Mouse (Mus musculus): Measurements from ENCODE around the gene Immp2l. TPM values are rescaled to one million over a fixed set of nuclear protein-coding genes. Genes with fewer than 3 reads are reported as not detected.
A peak's percentile ranks its signal among the peaks of the same experiment; 100 is the strongest.

Immp2l gene
- polyA plus RNA-seq, 1 experiment from 2014 or later: 30.5 TPM

- ATAC-seq: no peak
- Histone ChIP-seq H3K4me1 (replicated peaks; ENCODE audit: control insufficient read depth, insufficient read depth, low read length) (no peaks in the 10 kb centered on the region), H3K27me3 (replicated peaks; ENCODE audit: control insufficient read depth, insufficient read depth, low read length) (no peaks in the 10 kb centered on the region), H3K9ac (ENCODE audit: low read depth, low read length) (no peak overlapping the region), H3K27ac (ENCODE audit: low read depth, low read length) (no peak overlapping the region), H3K4me2 (replicated peaks; ENCODE audit: low read depth) (no peak overlapping the region), H3K4me3 (ENCODE audit: low read depth, low read length) (no peak overlapping the region), H3K9me3 (ENCODE audit: control insufficient read depth) (no peaks in the 10 kb centered on the region), H3K36me3 (ENCODE audit: control insufficient read depth, insufficient read depth) (no peaks in the 10 kb centered on the region)
- 94% methylated on average over 2 of the region's 2 CpGs for WGBS
- TF ChIP-seq CTCF (IDR thresholded peaks at IDR 0.05; ENCODE audit: low read depth): peak; percentile 60
These were observed 99.3 kb downstream of the Immp2l start for GRCm38 (mm10) chr12:41123207-41123606.

GRCm38 (mm10) chr12:41134885-41135284 lies 111.0 kb downstream of the Immp2l start:
- Histone ChIP-seq H3K4me3 (ENCODE audit: low read depth, low read length) (no peak overlapping the region), H3K36me3 (ENCODE audit: control insufficient read depth, insufficient read depth) (no peaks in the 10 kb centered on the region), H3K9me3 (ENCODE audit: control insufficient read depth) (no peaks in the 10 kb centered on the region), H3K27me3 (replicated peaks; ENCODE audit: control insufficient read depth, insufficient read depth, low read length) (no peaks in the 10 kb centered on the region), H3K4me1 (replicated peaks; ENCODE audit: control insufficient read depth, insufficient read depth, low read length) (no peaks in the 10 kb centered on the region), H3K9ac (ENCODE audit: low read depth, low read length) (no peak overlapping the region), H3K27ac (ENCODE audit: low read depth, low read length) (no peak overlapping the region), H3K4me2 (replicated peaks; ENCODE audit: low read depth) (no peak overlapping the region)
- WGBS: 54% methylated on average over 3 of the region's 3 CpGs
- ATAC-seq: 0 out of 2 replicates have a peak, but pooled peaks have one; percentile 53
- no peak for TF ChIP-seq CTCF (IDR thresholded peaks at IDR 0.05; ENCODE audit: low read depth)

GRCm38 (mm10) chr12:41159543-41159942 lies 135.7 kb downstream of the Immp2l start:
- Histone ChIP-seq H3K9ac (ENCODE audit: low read depth, low read length) (no peak overlapping the region), H3K27me3 (replicated peaks; ENCODE audit: control insufficient read depth, insufficient read depth, low read length) (no peaks in the 10 kb centered on the region), H3K4me2 (replicated peaks; ENCODE audit: low read depth) (no peak overlapping the region), H3K36me3 (ENCODE audit: control insufficient read depth, insufficient read depth) (no peaks in the 10 kb centered on the region), H3K9me3 (ENCODE audit: control insufficient read depth) (no peaks in the 10 kb centered on the region), H3K4me3 (ENCODE audit: low read depth, low read length) (no peak overlapping the region), H3K4me1 (replicated peaks; ENCODE audit: control insufficient read depth, insufficient read depth, low read length) (no peaks in the 10 kb centered on the region), H3K27ac (ENCODE audit: low read depth, low read length) (no peak overlapping the region)
- no peak for TF ChIP-seq CTCF (IDR thresholded peaks at IDR 0.05; ENCODE audit: low read depth)
- no peak for ATAC-seq
- WGBS: 84% methylated on average over 4 of the region's 4 CpGs

- Histone ChIP-seq H3K4me3 (ENCODE audit: low read depth, low read length) (no peak overlapping the region), H3K4me2 (replicated peaks; ENCODE audit: low read depth) (no peak overlapping the region), H3K9ac (ENCODE audit: low read depth, low read length) (no peak overlapping the region), H3K27me3 (replicated peaks; ENCODE audit: control insufficient read depth, insufficient read depth, low read length) (no peaks in the 10 kb centered on the region), H3K36me3 (ENCODE audit: control insufficient read depth, insufficient read depth) (no peaks in the 10 kb centered on the region), H3K4me1 (replicated peaks; ENCODE audit: control insufficient read depth, insufficient read depth, low read length) (no peaks in the 10 kb centered on the region), H3K9me3 (ENCODE audit: control insufficient read depth) (no peaks in the 10 kb centered on the region), H3K27ac (ENCODE audit: low read depth, low read length) (no peak overlapping the region)
- 89% methylated on average over 4 of the region's 4 CpGs for WGBS
- no peak for ATAC-seq
- TF ChIP-seq CTCF (IDR thresholded peaks at IDR 0.05; ENCODE audit: low read depth): no peak
These were observed 143.9 kb downstream of the Immp2l start for GRCm38 (mm10) chr12:41167802-41168201.

GRCm38 (mm10) chr12:41170051-41170450 lies 146.2 kb downstream of the Immp2l start:
- ATAC-seq: no peak
- Histone ChIP-seq H3K9me3 (ENCODE audit: control insufficient read depth) (no peaks in the 10 kb centered on the region), H3K4me1 (replicated peaks; ENCODE audit: control insufficient read depth, insufficient read depth, low read length) (no peaks in the 10 kb centered on the region), H3K27me3 (replicated peaks; ENCODE audit: control insufficient read depth, insufficient read depth, low read length) (no peaks in the 10 kb centered on the region), H3K27ac (ENCODE audit: low read depth, low read length) (no peak overlapping the region), H3K4me3 (ENCODE audit: low read depth, low read length) (no peak overlapping the region), H3K36me3 (ENCODE audit: control insufficient read depth, insufficient read depth) (no peaks in the 10 kb centered on the region), H3K4me2 (replicated peaks; ENCODE audit: low read depth) (no peak overlapping the region), H3K9ac (ENCODE audit: low read depth, low read length) (no peak overlapping the region)
- 55% methylated on average over 1 of the region's 1 CpGs for WGBS
- TF ChIP-seq CTCF (IDR thresholded peaks at IDR 0.05; ENCODE audit: low read depth): no peak

GRCm38 (mm10) chr12:41182856-41183255 lies 159.0 kb downstream of the Immp2l start:
- Histone ChIP-seq H3K9me3 (ENCODE audit: control insufficient read depth) (no peaks in the 10 kb centered on the region), H3K27me3 (replicated peaks; ENCODE audit: control insufficient read depth, insufficient read depth, low read length) (no peaks in the 10 kb centered on the region), H3K36me3 (ENCODE audit: control insufficient read depth, insufficient read depth) (no peaks in the 10 kb centered on the region), H3K4me2 (replicated peaks; ENCODE audit: low read depth) (no peak overlapping the region), H3K4me3 (ENCODE audit: low read depth, low read length) (no peak overlapping the region), H3K9ac (ENCODE audit: low read depth, low read length) (no peak overlapping the region), H3K4me1 (replicated peaks; ENCODE audit: control insufficient read depth, insufficient read depth, low read length) (no peaks in the 10 kb centered on the region), H3K27ac (ENCODE audit: low read depth, low read length) (no peak overlapping the region)
- ATAC-seq: no peak
- TF ChIP-seq CTCF (IDR thresholded peaks at IDR 0.05; ENCODE audit: low read depth): no peak

GRCm38 (mm10) chr12:41185060-41185459 lies 161.2 kb downstream of the Immp2l start:
- H3K4me2 ChIP-seq (replicated peaks; ENCODE audit: low read depth): no peak overlapping the region
- no peak for ATAC-seq
- TF ChIP-seq CTCF (IDR thresholded peaks at IDR 0.05; ENCODE audit: low read depth): no peak
- H3K4me3 ChIP-seq (ENCODE audit: low read depth, low read length): no peak overlapping the region
- no peaks in the 10 kb centered on the region for H3K36me3 ChIP-seq (ENCODE audit: control insufficient read depth, insufficient read depth)
- H3K27ac ChIP-seq (ENCODE audit: low read depth, low read length): no peak overlapping the region
- no peaks in the 10 kb centered on the region for H3K9me3 ChIP-seq (ENCODE audit: control insufficient read depth)
- 83% methylated on average over 4 of the region's 4 CpGs for WGBS
- no peaks in the 10 kb centered on the region for H3K4me1 ChIP-seq (replicated peaks; ENCODE audit: control insufficient read depth, insufficient read depth, low read length)
- H3K27me3 ChIP-seq (replicated peaks; ENCODE audit: control insufficient read depth, insufficient read depth, low read length): no peaks in the 10 kb centered on the region
- no peak overlapping the region for H3K9ac ChIP-seq (ENCODE audit: low read depth, low read length)

Data from intestine, postnatal 0 days (tissue).